Mouse (Mus musculus) heart, embryonic 16.5 days (tissue): ENCODE measurements around the gene Gm10320. TPM values are rescaled to one million over a fixed set of nuclear protein-coding genes. Genes with fewer than 3 reads are reported as not detected.

Experiments used
- ATAC-seq: fragments of 200-750 bp; cut with Nextera tagmentation; replicated peaks from 2 replicates; pipeline ENCODE4 v1.8.0; 2017; ENCODE audit warnings: moderate number of reproducible peaks; ENCODE audit not compliant: insufficient read depth, low FRiP score; ENCODE audit errors: extremely low read depth
- H3K27ac ChIP-seq: fragments of 300-500 bp; sonication (generic); 2 replicates; pipeline ENCODE4 v1.5.1; 2014; ENCODE audit warnings: mild to moderate bottlenecking, low read length, control low read depth, moderate library complexity
- H3K27me3 ChIP-seq: fragments of 300-500 bp; sonication (generic); 2 replicates; pipeline ENCODE4 v1.6.1; 2014; ENCODE audit warnings: low read length, mixed read lengths; ENCODE audit not compliant: control insufficient read depth, insufficient read depth
- H3K36me3 ChIP-seq: fragments of 300-500 bp; sonication (generic); 2 replicates; pipeline ENCODE4 v1.6.1; 2014; ENCODE audit not compliant: control insufficient read depth, insufficient read depth
- H3K4me1 ChIP-seq: fragments of 300-500 bp; sonication (generic); 2 replicates; pipeline ENCODE4 v1.6.1; 2014; ENCODE audit warnings: low read length, mixed read lengths; ENCODE audit not compliant: control insufficient read depth, insufficient read depth
- H3K4me2 ChIP-seq: fragments of 300-500 bp; sonication (generic); 2 replicates; pipeline ENCODE4 v1.6.1; 2014; ENCODE audit warnings: low read depth, mild to moderate bottlenecking, control low read depth, low read length
- H3K4me3 ChIP-seq: fragments of 300-500 bp; sonication (generic); 2 replicates; pipeline ENCODE4 v1.5.1; 2014; ENCODE audit warnings: mild to moderate bottlenecking, control low read depth, low read length
- H3K9ac ChIP-seq: fragments of 300-500 bp; sonication (generic); 2 replicates; pipeline ENCODE4 v1.6.1; 2014; ENCODE audit warnings: low read length, control low read depth
- H3K9me3 ChIP-seq: fragments of 300-500 bp; sonication (generic); replicated peaks from 2 replicates; pipeline ENCODE4 v1.6.1; 2016; ENCODE audit warnings: low read length; ENCODE audit not compliant: control insufficient read depth
- WGBS: fragments of 180-500 bp; shearing (Covaris S2); extraction: QIAGEN DNeasy Blood & Tissue Kit; methylation state at CpG from one replicate; pipeline ENCODE4 v1.1.7; 2014; 5-methylcytosine and 5-hydroxymethylcytosine counted together
- polyA plus RNA-seq: library from polyadenylated mRNA; unstranded; fragments of >200 nt; fragmentation: Nextera tagmentation; extraction: Ambion mirVana; gene quantifications from 2 replicates; pipeline ENCODE4 v1.2.1, GENCODE M21; 2015

Gene Gm10320
- polyA plus RNA-seq, 1 experiment from 2014 or later, result 1.9 TPM

GRCm38 (mm10) chr13:98440293-98440952 lies 51.4 kb downstream of the Gm10320 start:
- Histone ChIP-seq H3K27ac (no peak overlapping the region), H3K27me3 (no peaks in the 10 kb centered on the region), H3K36me3 (no peaks in the 10 kb centered on the region), H3K9ac (no peak overlapping the region), H3K9me3 (peaks cover 5% of the 10 kb centered on the region; the same call in 1 of the 2 replicates), H3K4me3 (no peak overlapping the region), H3K4me1 (no peaks in the 10 kb centered on the region), H3K4me2 (0 out of 2 replicates have a peak overlapping the region, but pooled peaks have one; percentile 19)
- WGBS, result 45% methylated on average over 13 of the region's 13 CpGs
- ATAC-seq, result no peak

Other genes starting within 250 kb of the Gm10320 start
- 15.7 and 17.2 TPM in 2 replicates for gene Utp15, start 229.0 kb downstream of the Gm10320 start, polyA plus RNA-seq
- 15.0 and 16.1 TPM in 2 replicates for gene Ankra2, start 228.9 kb downstream of the Gm10320 start, polyA plus RNA-seq
- not detected in 2 replicates for gene Gm21976, start 212.1 kb downstream of the Gm10320 start, polyA plus RNA-seq
- gene Btf3, start 175.0 kb downstream of the Gm10320 start, polyA plus RNA-seq, result 361 and 369 TPM in 2 replicates
- not detected in 2 replicates for gene Foxd1, start 137.8 kb downstream of the Gm10320 start, polyA plus RNA-seq
- gene Tmem174, start 145.4 kb upstream of the Gm10320 start, polyA plus RNA-seq, result not detected in 2 replicates
- gene Tmem171, start 202.8 kb upstream of the Gm10320 start, polyA plus RNA-seq, result 1.3 and 3.7 TPM in 2 replicates